Mouse (Mus musculus): Measurements from ENCODE around the gene Cenpn. TPM values are rescaled to one million over a fixed set of nuclear protein-coding genes. Genes with fewer than 3 reads are reported as not detected.
A peak's percentile ranks its signal among the peaks of the same experiment; 100 is the strongest.

The Cenpn gene
- polyA plus RNA-seq, 1 experiment from 2014 or later, result 24.7 TPM

GRCm38 (mm10) chr8:116904736-116905135 is 16.8 kb upstream of the Cenpn start:
- no peak overlapping the region for H3K9ac ChIP-seq
- no peak for ATAC-seq (ENCODE audit: low FRiP score, low read depth)
- H3K4me2 ChIP-seq (replicated peaks), result no peak overlapping the region
- H3K27ac ChIP-seq, result no peak overlapping the region
- H3K36me3 ChIP-seq, result peaks cover 8% of the 10 kb centered on the region
- 94% methylated on average over 4 of the region's 4 CpGs for WGBS
- H3K9me3 ChIP-seq, result peaks cover 6% of the 10 kb centered on the region; the same call in 1 of the 2 replicates
- no peaks in the 10 kb centered on the region for H3K27me3 ChIP-seq (replicated peaks)
- no peak overlapping the region for H3K4me3 ChIP-seq
- no peaks in the 10 kb centered on the region for H3K4me1 ChIP-seq

GRCm38 (mm10) chr8:116905252-116905651 is 16.3 kb upstream of the Cenpn start:
- no peaks in the 10 kb centered on the region for H3K27me3 ChIP-seq (replicated peaks)
- peaks cover 6% of the 10 kb centered on the region; the same call in 1 of the 2 replicates for H3K9me3 ChIP-seq
- no peak overlapping the region for H3K4me2 ChIP-seq (replicated peaks)
- no peaks in the 10 kb centered on the region for H3K4me1 ChIP-seq
- H3K36me3 ChIP-seq, result peaks cover 14% of the 10 kb centered on the region
- no peak overlapping the region for H3K4me3 ChIP-seq
- WGBS, result 95% methylated on average over 4 of the region's 4 CpGs
- ATAC-seq (ENCODE audit: low FRiP score, low read depth), result no peak
- no peak overlapping the region for H3K9ac ChIP-seq
- H3K27ac ChIP-seq, result no peak overlapping the region

GRCm38 (mm10) chr8:116905836-116906235 is 15.7 kb upstream of the Cenpn start:
- H3K4me3 ChIP-seq, result no peak overlapping the region
- no peak for ATAC-seq (ENCODE audit: low FRiP score, low read depth)
- no peaks in the 10 kb centered on the region for H3K4me1 ChIP-seq
- H3K4me2 ChIP-seq (replicated peaks), result no peak overlapping the region
- H3K27me3 ChIP-seq (replicated peaks), result no peaks in the 10 kb centered on the region
- H3K9me3 ChIP-seq, result peaks cover 6% of the 10 kb centered on the region; the same call in 1 of the 2 replicates
- 97% methylated on average over 4 of the region's 4 CpGs for WGBS
- H3K36me3 ChIP-seq, result peaks cover 17% of the 10 kb centered on the region
- H3K9ac ChIP-seq, result no peak overlapping the region
- no peak overlapping the region for H3K27ac ChIP-seq

GRCm38 (mm10) chr8:116921005-116921336 is 559 bp upstream of the Cenpn start:
- WGBS, result under 1% methylated on average over 22 of the region's 22 CpGs
- Histone ChIP-seq H3K9me3 (no peaks in the 10 kb centered on the region), H3K4me2 (replicated peaks) (peak overlapping the region; percentile 79), H3K4me3 (peak overlapping the region; percentile 71), H3K27ac (no peak overlapping the region), H3K4me1 (peaks cover 10% of the 10 kb centered on the region), H3K27me3 (replicated peaks) (no peaks in the 10 kb centered on the region), H3K9ac (peak overlapping the region; percentile 55), H3K36me3 (peaks cover 2% of the 10 kb centered on the region)
- no peak for ATAC-seq (ENCODE audit: low FRiP score, low read depth)

GRCm38 (mm10) chr8:116922060-116922757 is 679 bp downstream of the Cenpn start:
- no peaks in the 10 kb centered on the region for H3K27me3 ChIP-seq (replicated peaks)
- H3K27ac ChIP-seq, result no peak overlapping the region
- H3K4me1 ChIP-seq, result peaks cover 10% of the 10 kb centered on the region
- H3K9me3 ChIP-seq, result no peaks in the 10 kb centered on the region
- H3K36me3 ChIP-seq, result peaks cover 6% of the 10 kb centered on the region; the same call in 1 of the 2 replicates
- peak overlapping the region; percentile 79 for H3K4me2 ChIP-seq (replicated peaks)
- H3K4me3 ChIP-seq, result peak overlapping the region; percentile 71
- peak; percentile 10; the same call in 1 of the 2 replicates for ATAC-seq (ENCODE audit: low FRiP score, low read depth)
- WGBS, result 32% methylated on average over 17 of the region's 17 CpGs
- H3K9ac ChIP-seq, result peak overlapping the region; percentile 55

- no peak for ATAC-seq (ENCODE audit: low FRiP score, low read depth)
- Histone ChIP-seq H3K9me3 (no peaks in the 10 kb centered on the region), H3K4me3 (no peak overlapping the region), H3K4me2 (replicated peaks) (no peak overlapping the region), H3K36me3 (peaks cover 16% of the 10 kb centered on the region; the same call in 1 of the 2 replicates), H3K27ac (no peak overlapping the region), H3K27me3 (replicated peaks) (no peaks in the 10 kb centered on the region), H3K9ac (no peak overlapping the region), H3K4me1 (peaks cover 10% of the 10 kb centered on the region)
- WGBS, result 94% methylated on average over 8 of the region's 8 CpGs
These were observed 2.0 kb downstream of the Cenpn start for GRCm38 (mm10) chr8:116923526-116923925.

- no peak overlapping the region for H3K27ac ChIP-seq
- no peak overlapping the region for H3K9ac ChIP-seq
- H3K4me1 ChIP-seq, result no peaks in the 10 kb centered on the region
- peaks cover 30% of the 10 kb centered on the region for H3K36me3 ChIP-seq
- no peaks in the 10 kb centered on the region for H3K27me3 ChIP-seq (replicated peaks)
- H3K9me3 ChIP-seq, result no peaks in the 10 kb centered on the region
- H3K4me3 ChIP-seq, result no peak overlapping the region
- H3K4me2 ChIP-seq (replicated peaks), result no peak overlapping the region
- WGBS, result 82% methylated on average over 9 of the region's 9 CpGs
- no peak for ATAC-seq (ENCODE audit: low FRiP score, low read depth)
These were observed 6.3 kb downstream of the Cenpn start for GRCm38 (mm10) chr8:116927880-116928279.

GRCm38 (mm10) chr8:116928588-116928987 is 7.1 kb downstream of the Cenpn start:
- Histone ChIP-seq H3K27me3 (replicated peaks) (no peaks in the 10 kb centered on the region), H3K4me3 (no peak overlapping the region), H3K27ac (no peak overlapping the region), H3K4me1 (no peaks in the 10 kb centered on the region), H3K9ac (no peak overlapping the region), H3K9me3 (no peaks in the 10 kb centered on the region), H3K4me2 (replicated peaks) (no peak overlapping the region), H3K36me3 (peaks cover 32% of the 10 kb centered on the region)
- ATAC-seq (ENCODE audit: low FRiP score, low read depth), result no peak
- WGBS, result 92% methylated on average over 5 of the region's 5 CpGs

- Histone ChIP-seq H3K4me1 (no peaks in the 10 kb centered on the region), H3K4me2 (replicated peaks) (no peak overlapping the region), H3K27ac (no peak overlapping the region), H3K27me3 (replicated peaks) (no peaks in the 10 kb centered on the region), H3K36me3 (peaks cover 43% of the 10 kb centered on the region), H3K4me3 (no peak overlapping the region), H3K9ac (no peak overlapping the region), H3K9me3 (no peaks in the 10 kb centered on the region)
- WGBS, result 86% methylated on average over 4 of the region's 4 CpGs
- no peak for ATAC-seq (ENCODE audit: low FRiP score, low read depth)
These were observed 13.4 kb downstream of the Cenpn start for GRCm38 (mm10) chr8:116934976-116935375.

GRCm38 (mm10) chr8:116935506-116935905 is 14.0 kb downstream of the Cenpn start:
- Histone ChIP-seq H3K9me3 (no peaks in the 10 kb centered on the region), H3K36me3 (peaks cover 43% of the 10 kb centered on the region), H3K4me2 (replicated peaks) (no peak overlapping the region), H3K27ac (no peak overlapping the region), H3K4me1 (no peaks in the 10 kb centered on the region), H3K27me3 (replicated peaks) (no peaks in the 10 kb centered on the region), H3K4me3 (no peak overlapping the region), H3K9ac (no peak overlapping the region)
- WGBS, result 55% methylated on average over 6 of the region's 6 CpGs
- ATAC-seq (ENCODE audit: low FRiP score, low read depth), result no peak

- H3K4me3 ChIP-seq, result no peak overlapping the region
- peaks cover under 1% of the 10 kb centered on the region; the same call in 1 of the 2 replicates for H3K36me3 ChIP-seq
- no peak overlapping the region for H3K9ac ChIP-seq
- H3K27ac ChIP-seq, result no peak overlapping the region
- H3K4me2 ChIP-seq (replicated peaks), result peak overlapping the region; percentile 98
- peaks cover 20% of the 10 kb centered on the region for H3K4me1 ChIP-seq
- H3K27me3 ChIP-seq (replicated peaks), result no peaks in the 10 kb centered on the region
- 82% methylated on average over 12 of the region's 12 CpGs for WGBS
- no peaks in the 10 kb centered on the region for H3K9me3 ChIP-seq
- no peak for ATAC-seq (ENCODE audit: low FRiP score, low read depth)
These were observed 20.9 kb downstream of the Cenpn start for GRCm38 (mm10) chr8:116942284-116943058.

- Histone ChIP-seq H3K4me3 (peak within 1 kb of the TSS; percentile 96), H3K27me3 (replicated peaks) (no peaks in the 10 kb centered on the region), H3K36me3 (no peaks in the 10 kb centered on the region), H3K9ac (peak within 1 kb of the TSS; percentile 90), H3K4me2 (replicated peaks) (peak within 1 kb of the TSS; percentile 98), H3K4me1 (peaks cover 20% of the 10 kb centered on the region), H3K27ac (0 out of 2 replicates have a peak within 1 kb of the TSS, but pooled peaks have one; percentile 7), H3K9me3 (no peaks in the 10 kb centered on the region)
- ATAC-seq (ENCODE audit: low FRiP score, low read depth), result peak; percentile 89
- under 1% methylated on average over 46 of the region's 46 CpGs for WGBS
These were observed 21.6 kb downstream of the Cenpn start, which contains the start of gene Atmin for GRCm38 (mm10) chr8:116943161-116943554. TSS of gene Atmin (plus strand) at chr8:116943393.

Data from neural tube, embryonic 12.5 days (tissue).